Mouse (Mus musculus) stomach, postnatal 0 days (tissue): Measurements from ENCODE around the gene Dusp9. TPM values are rescaled to one million over a fixed set of nuclear protein-coding genes. Genes with fewer than 3 reads are reported as not detected.

Source experiments
- ATAC-seq: fragments of 200-750 bp; cut with Nextera tagmentation; 2 replicates; pipeline ENCODE4 v1.8.0; 2017; ENCODE audit not compliant: low FRiP score, low TSS enrichment
- DNase-seq: peaks from one replicate; pipeline ENCODE4 v3.0.0-alpha.2; 2016; ENCODE audit warnings: low spot score
- H3K27ac ChIP-seq: fragments of 300-500 bp; sonication (generic); replicated peaks from 2 replicates; pipeline ENCODE4 v1.5.1; 2014; ENCODE audit warnings: mild to moderate bottlenecking, control low read depth
- H3K27me3 ChIP-seq: fragments of 300-500 bp; sonication (generic); 2 replicates; pipeline ENCODE4 v1.6.1; 2014; ENCODE audit warnings: low read length; ENCODE audit not compliant: control insufficient read depth, insufficient read depth
- H3K36me3 ChIP-seq: fragments of 300-500 bp; sonication (generic); 2 replicates; pipeline ENCODE4 v1.6.1; 2014; ENCODE audit warnings: low read length, mixed read lengths; ENCODE audit not compliant: control insufficient read depth, insufficient read depth
- H3K4me1 ChIP-seq: fragments of 300-500 bp; sonication (generic); replicated peaks from 2 replicates; pipeline ENCODE4 v1.6.1; 2014; ENCODE audit warnings: antibody characterized with exemption; ENCODE audit not compliant: control insufficient read depth, insufficient read depth
- H3K4me2 ChIP-seq: fragments of 300-500 bp; sonication (generic); replicated peaks from 2 replicates; pipeline ENCODE4 v1.6.1; 2014; ENCODE audit warnings: low read depth, mild to moderate bottlenecking, control low read depth, moderate library complexity
- H3K4me3 ChIP-seq: fragments of 300-500 bp; sonication (generic); 2 replicates; pipeline ENCODE4 v1.5.1; 2014; ENCODE audit warnings: low read depth, low read length, control low read depth
- H3K9ac ChIP-seq: fragments of 300-500 bp; sonication (generic); 2 replicates; pipeline ENCODE4 v1.6.1; 2014; ENCODE audit warnings: mild to moderate bottlenecking, low read length, control low read depth, mixed read lengths
- H3K9me3 ChIP-seq: fragments of 300-500 bp; sonication (generic); 2 replicates; pipeline ENCODE4 v1.6.1; 2016; ENCODE audit warnings: low read length; ENCODE audit not compliant: control insufficient read depth
- CTCF ChIP-seq: IDR thresholded peaks from 2 replicates; pipeline ENCODE4 v1.5.1; 2016; ENCODE audit warnings: antibody characterized with exemption, low read depth, mild to moderate bottlenecking, moderate library complexity
- EP300 ChIP-seq: optimal IDR thresholded peaks from 2 replicates; pipeline ENCODE3; 2016; ENCODE audit warnings: antibody characterized with exemption
- WGBS: fragments of 180-500 bp; shearing (Covaris S2); extraction: QIAGEN DNeasy Blood & Tissue Kit; methylation state at CpG from one replicate; pipeline ENCODE4 v1.1.7; 2014; 5-methylcytosine and 5-hydroxymethylcytosine counted together
- polyA plus RNA-seq: library from polyadenylated mRNA; unstranded; fragments of >200 nt; fragmentation: Nextera tagmentation; extraction: Ambion mirVana; gene quantifications from 2 replicates; pipeline ENCODE4 v1.2.1, GENCODE M21; 2015

Gene Dusp9
- polyA plus RNA-seq, 1 experiment from 2014 or later = 8.9 TPM

GRCm38 (mm10) chrX:73658391-73658790 lies 19.2 kb downstream of the Dusp9 start:
- TF ChIP-seq CTCF (no peak), EP300 (no peak)
- H3K4me1 ChIP-seq = no peaks in the 10 kb centered on the region
- H3K36me3 ChIP-seq = no peaks in the 10 kb centered on the region
- no peak overlapping the region for H3K4me2 ChIP-seq
- 56% methylated on average over 5 of the region's 7 CpGs for WGBS
- no peaks in the 10 kb centered on the region for H3K27me3 ChIP-seq
- no peak overlapping the region for H3K27ac ChIP-seq
- no peak overlapping the region for H3K9ac ChIP-seq
- no peak overlapping the region for H3K4me3 ChIP-seq
- ATAC-seq (no peak), DNase-seq (peak; percentile 11)
- no peaks in the 10 kb centered on the region for H3K9me3 ChIP-seq

- Histone ChIP-seq H3K36me3 (no peaks in the 10 kb centered on the region), H3K4me2 (peak overlapping the region; percentile 63; the same call in 1 of the 2 replicates), H3K9ac (no peak overlapping the region; the same call in 1 of the 2 replicates), H3K27me3 (no peaks in the 10 kb centered on the region), H3K4me3 (peak overlapping the region; percentile 40), H3K9me3 (no peaks in the 10 kb centered on the region), H3K27ac (no peak overlapping the region), H3K4me1 (no peaks in the 10 kb centered on the region)
- 59% methylated on average over 13 of the region's 13 CpGs for WGBS
- DNase-seq = no peak
- TF ChIP-seq EP300 = no peak
- peak; percentile 27; the same call in 1 of the 2 replicates for ATAC-seq
Measured at GRCm38 (mm10) chrX:73658936-73659574, 19.8 kb downstream of the Dusp9 start.

- peak within 1 kb of the TSS; percentile 63 for H3K9ac ChIP-seq
- no peaks in the 10 kb centered on the region for H3K4me1 ChIP-seq
- DNase-seq (no peak), ATAC-seq (peak; percentile 48)
- peak within 1 kb of the TSS; percentile 63 for H3K4me2 ChIP-seq
- no peaks in the 10 kb centered on the region for H3K9me3 ChIP-seq
- H3K36me3 ChIP-seq = no peaks in the 10 kb centered on the region
- peak within 1 kb of the TSS; percentile 40 for H3K4me3 ChIP-seq
- TF ChIP-seq EP300 = no peak
- TF ChIP-seq CTCF = no peak
- peak within 1 kb of the TSS; percentile 24; the same call in 1 of the 2 replicates for H3K27ac ChIP-seq
- 8% methylated on average over 50 of the region's 57 CpGs for WGBS
- no peaks in the 10 kb centered on the region for H3K27me3 ChIP-seq
Measured at GRCm38 (mm10) chrX:73659575-73660283, 20.5 kb downstream of the Dusp9 start, which contains the start of gene Pnck. Pnck (minus strand) TSS chrX:73660117.

GRCm38 (mm10) chrX:73660284-73660665 lies 21.1 kb downstream of the Dusp9 start:
- H3K27ac ChIP-seq = 0 out of 2 replicates have a peak overlapping the region, but pooled peaks have one; percentile 24
- peak; percentile 11; the same call in 1 of the 2 replicates for ATAC-seq

GRCm38 (mm10) chrX:73663143-73663542 lies 23.9 kb downstream of the Dusp9 start:
- H3K4me2 ChIP-seq = no peak overlapping the region
- TF ChIP-seq EP300 (no peak), CTCF (peak; percentile 56)
- ATAC-seq (no peak), DNase-seq (no peak)
- H3K27me3 ChIP-seq = no peaks in the 10 kb centered on the region
- H3K9me3 ChIP-seq = no peaks in the 10 kb centered on the region
- no peak overlapping the region for H3K4me3 ChIP-seq
- H3K36me3 ChIP-seq = no peaks in the 10 kb centered on the region
- H3K9ac ChIP-seq = no peak overlapping the region
- no peaks in the 10 kb centered on the region for H3K4me1 ChIP-seq
- H3K27ac ChIP-seq = no peak overlapping the region

More at GRCm38 (mm10) chrX:73660284-73660665, 21.1 kb downstream of the Dusp9 start:
- no peak for DNase-seq
- Histone ChIP-seq H3K9ac (peak overlapping the region; percentile 63; the same call in 1 of the 2 replicates), H3K36me3 (no peaks in the 10 kb centered on the region), H3K4me1 (no peaks in the 10 kb centered on the region), H3K4me2 (peak overlapping the region; percentile 63), H3K27me3 (no peaks in the 10 kb centered on the region), H3K9me3 (no peaks in the 10 kb centered on the region), H3K4me3 (peak overlapping the region; percentile 40)
- 54% methylated on average over 3 of the region's 3 CpGs for WGBS
- TF ChIP-seq CTCF = no peak
- TF ChIP-seq EP300 = no peak

- ATAC-seq (peak; percentile 67), DNase-seq (peak; percentile 61)
- H3K4me2 ChIP-seq = no peak overlapping the region
Measured at GRCm38 (mm10) chrX:73672031-73672431, 32.8 kb downstream of the Dusp9 start.

More at GRCm38 (mm10) chrX:73672031-73672431, 32.8 kb downstream of the Dusp9 start:
- 61% methylated on average over 4 of the region's 4 CpGs for WGBS
- no peaks in the 10 kb centered on the region for H3K27me3 ChIP-seq
- H3K36me3 ChIP-seq = no peaks in the 10 kb centered on the region
- H3K9me3 ChIP-seq = no peaks in the 10 kb centered on the region
- H3K4me1 ChIP-seq = no peaks in the 10 kb centered on the region
- H3K4me3 ChIP-seq = no peak overlapping the region
- H3K9ac ChIP-seq = no peak overlapping the region
- H3K27ac ChIP-seq = no peak overlapping the region
- TF ChIP-seq CTCF = peak; percentile 73
- no peak for TF ChIP-seq EP300
